Mouse (Mus musculus) heart, adult 2 months (tissue): Measurements from ENCODE around the gene Stra8.

Experiments
- CTCF ChIP-seq: fragments of 200-600 bp; IDR thresholded peaks from 2 replicates; pipeline ENCODE4 v1.8.1; 2022; ENCODE audit warnings: antibody characterized with exemption, mild to moderate bottlenecking, moderate library complexity
- EP300 ChIP-seq: fragments of 200-500 bp; IDR thresholded peaks from 2 replicates; pipeline ENCODE4 v1.6.1; 2011; ENCODE audit warnings: low read depth, low read length, control low read depth; ENCODE audit not compliant: insufficient read depth
- POLR2A ChIP-seq: fragments of 200-500 bp; IDR thresholded peaks from 2 replicates; pipeline ENCODE4 v1.6.1; 2011; ENCODE audit warnings: mild to moderate bottlenecking, low read depth, low read length, control low read depth; ENCODE audit not compliant: insufficient read depth

DNA sequence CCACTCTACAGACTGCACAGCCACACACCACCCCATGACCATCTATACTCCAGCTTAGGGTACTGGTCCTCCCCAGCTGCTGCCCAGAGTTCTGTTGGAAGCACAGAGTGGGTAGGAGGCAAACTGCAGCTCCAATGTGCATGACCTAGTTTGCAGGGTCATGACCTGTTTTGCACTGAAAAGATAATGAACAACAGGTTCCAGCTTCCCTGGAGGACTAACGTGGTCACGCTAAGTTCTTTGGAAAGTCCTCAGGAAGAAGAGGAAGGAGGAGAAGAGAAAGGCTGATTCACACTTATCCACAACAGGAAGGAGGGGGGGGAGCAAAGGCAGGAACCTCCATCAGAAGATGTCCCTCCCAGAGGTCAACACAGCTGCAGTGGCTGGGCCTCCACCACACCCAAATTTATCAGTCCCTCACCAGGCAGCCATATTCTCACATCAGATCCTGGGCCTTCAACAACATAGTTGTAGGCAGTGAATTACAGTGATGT lies 12.8 kb upstream of the Stra8 start:
- no peak for TF ChIP-seq CTCF
- TF ChIP-seq POLR2A: no peak
- TF ChIP-seq EP300: no peak
